Mouse (Mus musculus) activated CD4-positive, CD25-positive, alpha-beta regulatory T cell, adult 9 weeks (primary cell): ENCODE data around the gene Elof1. TPM values are rescaled to one million over a fixed set of nuclear protein-coding genes. Genes with fewer than 3 reads are reported as not detected.

Experiments
- polyA plus RNA-seq: library from polyadenylated mRNA; unstranded; fragments of 100-300 nt; shearing (Covaris generic); gene quantifications from one replicate; pipeline ENCODE4 v1.2.1, GENCODE M21; 2017

Gene Elof1
- 90.5 TPM for polyA plus RNA-seq

GRCm38 (mm10) chr9:22116740-22117426 is at the start of gene Elof1:
TSS of gene Elof1 (minus strand) at chr9:22117172.

GRCm38 (mm10) chr9:22156497-22157245 is 39.7 kb upstream of the Elof1 start, which contains the start of gene Pigyl:
TSS of gene Pigyl (plus strand) at chr9:22156846.

GRCm38 (mm10) chr9:22135644-22136390 is 18.8 kb upstream of the Elof1 start, which contains the start of gene Acp5:
TSS of gene Acp5 (minus strand) at chr9:22135711.

GRCm38 (mm10) chr9:22098993-22099696 is 17.8 kb downstream of the Elof1 start, which contains the start of gene Cnn1:
TSS of gene Cnn1 (plus strand) at chr9:22099216.

GRCm38 (mm10) chr9:22085022-22085834 is 31.7 kb downstream of the Elof1 start, which contains the start of gene Ecsit:
TSS of gene Ecsit (minus strand) at chr9:22085438.

GRCm38 (mm10) chr9:22070791-22071573 is 46.0 kb downstream of the Elof1 start, which contains the start of the genes Gm49318 and Zfp653:
TSS of gene Gm49318 (minus strand) at chr9:22071259.
TSS of gene Zfp653 (minus strand) at chr9:22071376.

Other genes starting within 250 kb of the Elof1 start
- 11.8 TPM for gene Rab3d, start 199.0 kb downstream of the Elof1 start, polyA plus RNA-seq
- gene Ccdc159, start 189.7 kb downstream of the Elof1 start, polyA plus RNA-seq: 0.42 TPM
- gene Tmem205, start 189.6 kb downstream of the Elof1 start, polyA plus RNA-seq: 5.5 TPM
- 1.8 TPM for gene Plppr2, start 180.1 kb downstream of the Elof1 start, polyA plus RNA-seq
- 9.2 TPM for gene Swsap1, start 161.4 kb downstream of the Elof1 start, polyA plus RNA-seq
- gene Epor, start 153.7 kb downstream of the Elof1 start, polyA plus RNA-seq: 1.1 TPM
- not detected for gene Rgl3, start 127.7 kb downstream of the Elof1 start, polyA plus RNA-seq
- not detected for gene Ccdc151, start 114.5 kb downstream of the Elof1 start, polyA plus RNA-seq
- gene Prkcsh, start 114.4 kb downstream of the Elof1 start, polyA plus RNA-seq: 102 TPM
- gene Elavl3, start 65.1 kb downstream of the Elof1 start, polyA plus RNA-seq: not detected
- gene Gm49318, start 45.9 kb downstream of the Elof1 start, polyA plus RNA-seq: not detected
- gene Zfp653, start 45.8 kb downstream of the Elof1 start, polyA plus RNA-seq: 6.0 TPM
- 44.4 TPM for gene Ecsit, start 31.7 kb downstream of the Elof1 start, polyA plus RNA-seq
- gene Cnn1, start 18.0 kb downstream of the Elof1 start, polyA plus RNA-seq: not detected
- 236 TPM for gene Acp5, start 18.5 kb upstream of the Elof1 start, polyA plus RNA-seq
- 39.5 TPM for gene Pigyl, start 39.7 kb upstream of the Elof1 start, polyA plus RNA-seq
- not detected for gene Zfp872, start 70.9 kb upstream of the Elof1 start, polyA plus RNA-seq
- 57.0 TPM for gene Zfp809, start 108.5 kb upstream of the Elof1 start, polyA plus RNA-seq
- gene Zfp599, start 142.7 kb upstream of the Elof1 start, polyA plus RNA-seq: 6.3 TPM
- gene Zfp810, start 190.5 kb upstream of the Elof1 start, polyA plus RNA-seq: 15.5 TPM